8 mouse cellular contexts compared by ENCODE assay signal in the genomic region with DNA sequence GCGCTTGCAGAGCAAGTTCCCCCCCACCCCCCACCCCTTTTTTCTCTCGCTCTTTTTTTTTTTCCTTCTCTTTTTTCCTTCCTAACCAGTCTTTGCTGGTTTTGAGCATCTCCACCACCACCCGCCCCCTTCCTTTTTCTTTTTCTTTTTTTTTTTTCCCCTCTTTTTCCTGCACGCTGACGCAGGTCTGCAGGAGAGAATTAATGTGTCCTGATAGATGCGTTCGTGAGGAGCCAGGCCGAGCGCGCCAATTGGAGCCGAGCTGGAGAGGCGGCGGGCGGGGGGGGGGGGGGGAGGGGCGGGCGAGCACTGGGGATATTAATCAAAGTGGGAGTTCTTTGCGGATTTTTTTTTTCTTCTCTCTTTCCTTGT. TPM values are rescaled to one million over a fixed set of nuclear protein-coding genes. Genes with fewer than 3 reads are reported as not detected.
A peak's percentile ranks its signal among the peaks of the same experiment; 100 is the strongest.
DNase-seq lines count a peak whose midpoint lies in the region; ATAC-seq lines count a peak whose summit lies in the region.

No protein-coding gene starts in this region.

- no peaks in the 10 kb centered on the region for H3K27me3 ChIP-seq in heart, embryonic 14.5 days (ENCODE audit: control insufficient read depth, insufficient read depth, low read length)
- H3K27me3 ChIP-seq in embryonic facial prominence, embryonic 14.5 days (replicated peaks; ENCODE audit: control insufficient read depth, insufficient read depth, low read length) = no peaks in the 10 kb centered on the region
- no peaks in the 10 kb centered on the region for H3K27me3 ChIP-seq in midbrain, embryonic 16.5 days (ENCODE audit: control insufficient read depth, insufficient read depth, low read depth, low read length)

- no peaks in the 10 kb centered on the region for H3K36me3 ChIP-seq in heart, embryonic 14.5 days (ENCODE audit: control insufficient read depth, insufficient read depth, low read length)
- no peaks in the 10 kb centered on the region for H3K36me3 ChIP-seq in embryonic facial prominence, embryonic 14.5 days (ENCODE audit: control insufficient read depth, insufficient read depth, low read length)
- H3K36me3 ChIP-seq in midbrain, embryonic 16.5 days (ENCODE audit: control insufficient read depth, insufficient read depth, low read length) = no peaks in the 10 kb centered on the region

- WGBS in heart, embryonic 14.5 days = under 1% methylated on average over 13 of the region's 17 CpGs
- under 1% methylated on average over 17 of the region's 17 CpGs for WGBS in embryonic facial prominence, embryonic 14.5 days
- WGBS in midbrain, embryonic 16.5 days = 0% methylated on average over 9 of the region's 17 CpGs

- H3K9ac ChIP-seq in heart, embryonic 14.5 days (ENCODE audit: low read length) = peak overlapping the region; percentile 59
- H3K9ac ChIP-seq in embryonic facial prominence, embryonic 14.5 days (ENCODE audit: low read depth, low read length) = peak overlapping the region; percentile 46
- H3K9ac ChIP-seq in midbrain, embryonic 16.5 days (ENCODE audit: low read depth, low read length) = peak overlapping the region; percentile 18; the same call in 1 of the 2 replicates

- H3K4me3 ChIP-seq in heart, embryonic 14.5 days (ENCODE audit: control insufficient read depth in 1 of 2, insufficient read depth in 1 of 2, low read depth in 1 of 2, low read length in 2 of 2) = peak overlapping the region; percentile 18 to 22; a peak in 3 of 4 replicates
- H3K4me3 ChIP-seq in embryonic facial prominence, embryonic 14.5 days (ENCODE audit: low read depth, low read length) = peak overlapping the region; percentile 24
- H3K4me3 ChIP-seq in midbrain, embryonic 16.5 days (ENCODE audit: low read depth, low read length) = peak overlapping the region; percentile 6

- DNase-seq in heart, adult 8-10 months (ENCODE audit: low spot score) = no peak
- DNase-seq in adrenal gland, postnatal 25 days = peak; percentile 57
- peak; percentile 90 for DNase-seq in embryonic facial prominence, embryonic 14.5 days (ENCODE audit: low spot score)
- DNase-seq in kidney, postnatal 25 days = peak; percentile 34 to 51
- no peak for DNase-seq in frontal cortex, postnatal 36 days (ENCODE audit: low spot score in 2 of 2)
- no peak for DNase-seq in urinary bladder, adult 18-20 months (ENCODE audit: low spot score in 2 of 2)

- H3K4me2 ChIP-seq in heart, embryonic 14.5 days (ENCODE audit: low read length) = peak overlapping the region; percentile 62
- peak overlapping the region; percentile 55 for H3K4me2 ChIP-seq in embryonic facial prominence, embryonic 14.5 days (ENCODE audit: low read depth, low read length)
- H3K4me2 ChIP-seq in midbrain, embryonic 16.5 days (ENCODE audit: low read length) = peak overlapping the region; percentile 48

- no peak for ATAC-seq in heart, embryonic 14.5 days (ENCODE audit: insufficient number of reproducible peaks, insufficient read depth, low FRiP score, low read depth)
- ATAC-seq in embryonic facial prominence, embryonic 14.5 days (ENCODE audit: low read depth) = peak; percentile 30; the same call in 1 of the 2 replicates
- ATAC-seq in midbrain, embryonic 16.5 days = peak; percentile 41; the same call in 1 of the 2 replicates

- H3K9me3 ChIP-seq in heart, embryonic 14.5 days (ENCODE audit: control insufficient read depth, low read length) = no peaks in the 10 kb centered on the region
- H3K9me3 ChIP-seq in embryonic facial prominence, embryonic 14.5 days (ENCODE audit: control insufficient read depth, low read length) = no peaks in the 10 kb centered on the region
- no peaks in the 10 kb centered on the region for H3K9me3 ChIP-seq in midbrain, embryonic 16.5 days (replicated peaks; ENCODE audit: control insufficient read depth, low read length, poor library complexity, severe bottlenecking)

- peaks cover 43 to 62% of the 10 kb centered on the region in 2 experiments for H3K4me1 ChIP-seq in heart, embryonic 14.5 days (ENCODE audit: control insufficient read depth in 2 of 2, insufficient read depth in 2 of 2, low read length in 2 of 2)
- H3K4me1 ChIP-seq in embryonic facial prominence, embryonic 14.5 days (ENCODE audit: control insufficient read depth, insufficient read depth, low read length) = peaks cover 72% of the 10 kb centered on the region
- peaks cover 28% of the 10 kb centered on the region for H3K4me1 ChIP-seq in midbrain, embryonic 16.5 days (ENCODE audit: control insufficient read depth, insufficient read depth, low read length)

- peak overlapping the region; percentile 80 to 90 for H3K27ac ChIP-seq in heart, embryonic 14.5 days (replicated peaks in 1 of 2; ENCODE audit: control insufficient read depth in 1 of 2, insufficient read depth in 1 of 2, low read depth in 2 of 2, low read length in 2 of 2)
- H3K27ac ChIP-seq in embryonic facial prominence, embryonic 14.5 days (replicated peaks; ENCODE audit: low read depth, low read length) = peak overlapping the region; percentile 93
- peak overlapping the region; percentile 83 for H3K27ac ChIP-seq in midbrain, embryonic 16.5 days (ENCODE audit: low read length)

RNA-seq across cellular contexts. Expression of a gene that starts 5.9 kb away (rescaled TPM):
- polyA plus RNA-seq in heart, embryonic 14.5 days (2014; fragmentation: Nextera tagmentation; extraction: Ambion mirVana) = 2.2 and 4.8 TPM in 2 replicates
- total RNA-seq in heart, adult 8-10 months (2022) = under 1 TPM in 1 of 4 experiments, not detected in 3; 0.31 TPM
- total RNA-seq in adrenal gland, postnatal 25 days (2021) = 0.52 and 0.90 TPM in 2 replicates
- 3.3 and 4.5 TPM in 2 replicates for polyA plus RNA-seq in embryonic facial prominence, embryonic 14.5 days (2014; fragmentation: Nextera tagmentation; extraction: Ambion mirVana)
- polyA plus RNA-seq in midbrain, embryonic 16.5 days (2015; fragmentation: Nextera tagmentation; extraction: Ambion mirVana) = 9.0 and 10.2 TPM in 2 replicates

RNA-seq across cellular contexts. Expression of a gene that starts 20.9 kb away (rescaled TPM):
- 2.5 TPM in 2 replicates for polyA plus RNA-seq in heart, embryonic 14.5 days (2014; fragmentation: Nextera tagmentation; extraction: Ambion mirVana)
- total RNA-seq in heart, adult 8-10 months (2022) = not detected
- 1.2 and 1.7 TPM in 2 replicates for total RNA-seq in adrenal gland, postnatal 25 days (2021)
- polyA plus RNA-seq in embryonic facial prominence, embryonic 14.5 days (2014; fragmentation: Nextera tagmentation; extraction: Ambion mirVana) = 3.0 and 3.4 TPM in 2 replicates
- polyA plus RNA-seq in midbrain, embryonic 16.5 days (2015; fragmentation: Nextera tagmentation; extraction: Ambion mirVana) = 1.0 and 1.4 TPM in 2 replicates

RNA-seq across cellular contexts. Expression of a gene that starts 37.6 kb away (rescaled TPM):
- polyA plus RNA-seq in heart, embryonic 14.5 days (2014; fragmentation: Nextera tagmentation; extraction: Ambion mirVana) = not detected in 2 replicates
- total RNA-seq in heart, adult 8-10 months (2022) = under 1 TPM in 1 of 4 experiments, not detected in 3; 0.40 TPM
- total RNA-seq in adrenal gland, postnatal 25 days (2021) = 0.55 TPM in 1 of 2 replicates, not detected in the other
- polyA plus RNA-seq in embryonic facial prominence, embryonic 14.5 days (2014; fragmentation: Nextera tagmentation; extraction: Ambion mirVana) = 0.51 TPM in 1 of 2 replicates, not detected in the other
- polyA plus RNA-seq in midbrain, embryonic 16.5 days (2015; fragmentation: Nextera tagmentation; extraction: Ambion mirVana) = 0.14 TPM in 1 of 2 replicates, not detected in the other

RNA-seq across cellular contexts. Expression of a gene that starts 37.7 kb away (rescaled TPM):
- polyA plus RNA-seq in heart, embryonic 14.5 days (2014; fragmentation: Nextera tagmentation; extraction: Ambion mirVana) = 25.4 and 26.3 TPM in 2 replicates
- 10 to 100 TPM in 2 of 4 experiments, 1 to 10 TPM in 2; 7.3 to 12.4 (median 9.5) TPM for total RNA-seq in heart, adult 8-10 months (2022)
- total RNA-seq in adrenal gland, postnatal 25 days (2021) = 25.9 and 28.9 TPM in 2 replicates
- 31.0 and 36.9 TPM in 2 replicates for polyA plus RNA-seq in embryonic facial prominence, embryonic 14.5 days (2014; fragmentation: Nextera tagmentation; extraction: Ambion mirVana)
- 30.3 TPM in 2 replicates for polyA plus RNA-seq in midbrain, embryonic 16.5 days (2015; fragmentation: Nextera tagmentation; extraction: Ambion mirVana)

Comparison
In these comparisons a context has a peak if more than half of its experiments do, and no peak if none do; other contexts are left out.
1. DNase-seq: peak in adrenal gland, postnatal 25 days (single experiment), embryonic facial prominence, embryonic 14.5 days (single experiment) and kidney, postnatal 25 days (2 of 2); none in heart, adult 8-10 months (single experiment), frontal cortex, postnatal 36 days (0 of 2) and urinary bladder, adult 18-20 months (0 of 2).
2. Peak in every context shown above with its lines, with median percentiles within 50 percentile points of each other: H3K27ac ChIP-seq, H3K4me2 ChIP-seq, H3K4me3 ChIP-seq and H3K9ac ChIP-seq.